Mouse (Mus musculus) liver, adult 2 months (tissue): ENCODE measurements at regions not wholly inside any gene's neighbourhood (a gene's known extent, or its start where the extent isn't known, plus 50 kb on each side); places are given as distances from the start of the nearest gene placed in this dataset.

Experiments used
- DNase-seq: peaks from one replicate; pipeline ENCODE4 v3.0.0-alpha.2; 2011; ENCODE audit warnings: low read depth, low spot score; ENCODE audit errors: extremely low read depth
- H3K27ac ChIP-seq: fragments of 200-500 bp; replicated peaks from 2 replicates; pipeline ENCODE4 v1.5.1; 2012; ENCODE audit warnings: low read depth, mild to moderate bottlenecking, control low read depth, inconsistent platforms, low read length; ENCODE audit not compliant: insufficient read depth
- H3K27me3 ChIP-seq: fragments of 200-500 bp; 2 replicates; pipeline ENCODE4 v1.6.1; 2012; ENCODE audit warnings: mild to moderate bottlenecking, moderate library complexity, low read length, inconsistent platforms; ENCODE audit not compliant: control insufficient read depth, insufficient read depth
- H3K36me3 ChIP-seq: fragments of 200-500 bp; 2 replicates; pipeline ENCODE4 v1.6.1; 2012; ENCODE audit warnings: low read length, inconsistent platforms; ENCODE audit not compliant: control insufficient read depth, insufficient read depth
- H3K4me1 ChIP-seq: fragments of 200-500 bp; 2 replicates; pipeline ENCODE4 v1.6.1; 2011; ENCODE audit warnings: low read length; ENCODE audit not compliant: control insufficient read depth, insufficient read depth
- H3K4me3 ChIP-seq: fragments of 200-500 bp; 2 replicates; pipeline ENCODE4 v1.5.1; 2011; ENCODE audit warnings: low read depth, mild to moderate bottlenecking, control low read depth, low read length, moderate library complexity; ENCODE audit not compliant: insufficient read depth
- H3K79me2 ChIP-seq: fragments of 200-500 bp; 2 replicates; pipeline ENCODE4 v1.6.1; 2012; ENCODE audit warnings: inconsistent platforms, mild to moderate bottlenecking, low read length, moderate library complexity; ENCODE audit not compliant: control insufficient read depth, insufficient read depth
- H3K9ac ChIP-seq: fragments of 200-500 bp; 2 replicates; pipeline ENCODE4 v1.6.1; 2012; ENCODE audit warnings: low read depth, mild to moderate bottlenecking, control low read depth, inconsistent platforms, low read length
- CTCF ChIP-seq: fragments of 200-500 bp; IDR thresholded peaks from 2 replicates; pipeline ENCODE4 v1.5.1; 2011; ENCODE audit warnings: low read depth, low read length, control low read depth
- POLR2A ChIP-seq: fragments of 200-500 bp; IDR thresholded peaks from 2 replicates; pipeline ENCODE4 v1.6.1; 2011; ENCODE audit warnings: low read length, control low read depth; ENCODE audit not compliant: insufficient read depth; ENCODE audit errors: extremely low read depth
- WGBS: fragments of 180-500 bp; shearing (Covaris S2); methylation state at CpG from one replicate; pipeline ENCODE4 v1.1.7; 2018; 5-methylcytosine and 5-hydroxymethylcytosine counted together

DNA sequence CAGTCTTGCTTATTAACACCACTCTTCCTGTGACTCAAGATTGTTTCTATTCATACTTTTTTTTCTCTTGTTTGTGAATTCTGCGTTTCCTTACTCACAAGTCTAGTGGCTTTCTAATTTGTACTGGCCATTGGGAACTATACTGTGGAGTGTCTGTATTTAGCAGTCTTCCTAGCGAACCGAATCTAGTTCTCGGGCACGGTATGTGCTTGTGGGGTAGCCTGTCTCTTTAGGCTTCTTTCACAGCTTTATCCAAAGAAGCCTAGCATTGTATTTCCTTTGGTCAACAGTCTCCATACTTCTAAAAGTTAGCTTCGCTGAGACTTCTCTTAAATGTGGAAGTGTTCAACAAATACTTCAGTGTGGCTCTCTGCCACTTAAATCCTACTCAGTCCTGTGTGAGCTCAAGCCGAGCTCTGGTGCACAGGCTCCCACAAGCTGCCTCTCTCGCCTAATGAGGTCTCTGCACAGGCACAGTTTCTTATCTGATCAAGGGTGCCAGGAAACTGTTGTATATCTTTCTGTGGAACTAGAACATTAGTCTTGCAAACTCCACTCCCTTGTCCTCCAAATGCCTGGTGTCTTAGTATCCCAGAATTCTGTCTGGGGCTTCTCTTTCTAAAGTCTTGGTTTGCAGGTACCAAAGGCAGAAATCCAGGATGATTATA, 171.9 kb upstream of the Slco3a1 start:
- H3K36me3 ChIP-seq: no peaks in the 10 kb centered on the region
- H3K9ac ChIP-seq: no peak overlapping the region
- no peak overlapping the region for H3K4me3 ChIP-seq
- no peaks in the 10 kb centered on the region for H3K79me2 ChIP-seq
- no peak for TF ChIP-seq POLR2A
- TF ChIP-seq CTCF: no peak
- H3K27ac ChIP-seq: no peak overlapping the region
- no peaks in the 10 kb centered on the region for H3K27me3 ChIP-seq
- H3K4me1 ChIP-seq: no peaks in the 10 kb centered on the region
- DNase-seq: no peak
- WGBS: 73% methylated on average over 8 of the region's 8 CpGs

DNA sequence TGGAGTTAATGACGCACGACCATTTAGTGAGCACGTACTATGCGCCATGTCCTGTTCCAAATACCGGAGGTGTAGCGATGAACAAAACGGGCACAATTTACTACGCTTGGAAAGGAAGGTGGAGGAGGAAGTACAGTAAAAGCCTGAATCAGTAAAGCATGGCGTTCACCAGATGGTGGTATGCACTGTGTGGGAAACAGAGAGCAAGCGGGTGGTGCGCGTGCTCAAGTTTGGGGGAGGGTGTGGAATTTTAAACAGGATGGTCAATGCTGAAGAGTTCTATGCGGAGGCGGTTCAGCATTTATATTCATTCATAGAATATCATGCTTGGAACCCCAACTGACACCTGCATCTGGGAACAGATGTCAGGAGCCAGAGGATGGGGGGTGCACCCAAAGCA, 164.7 kb upstream of the Slco3a1 start:
- WGBS: 94% methylated on average over 14 of the region's 14 CpGs
- Histone ChIP-seq H3K9ac (no peak overlapping the region), H3K27me3 (no peaks in the 10 kb centered on the region), H3K36me3 (no peaks in the 10 kb centered on the region), H3K27ac (no peak overlapping the region), H3K79me2 (no peaks in the 10 kb centered on the region), H3K4me3 (no peak overlapping the region), H3K4me1 (no peaks in the 10 kb centered on the region)
- DNase-seq: no peak
- TF ChIP-seq CTCF: no peak
- no peak for TF ChIP-seq POLR2A

DNA sequence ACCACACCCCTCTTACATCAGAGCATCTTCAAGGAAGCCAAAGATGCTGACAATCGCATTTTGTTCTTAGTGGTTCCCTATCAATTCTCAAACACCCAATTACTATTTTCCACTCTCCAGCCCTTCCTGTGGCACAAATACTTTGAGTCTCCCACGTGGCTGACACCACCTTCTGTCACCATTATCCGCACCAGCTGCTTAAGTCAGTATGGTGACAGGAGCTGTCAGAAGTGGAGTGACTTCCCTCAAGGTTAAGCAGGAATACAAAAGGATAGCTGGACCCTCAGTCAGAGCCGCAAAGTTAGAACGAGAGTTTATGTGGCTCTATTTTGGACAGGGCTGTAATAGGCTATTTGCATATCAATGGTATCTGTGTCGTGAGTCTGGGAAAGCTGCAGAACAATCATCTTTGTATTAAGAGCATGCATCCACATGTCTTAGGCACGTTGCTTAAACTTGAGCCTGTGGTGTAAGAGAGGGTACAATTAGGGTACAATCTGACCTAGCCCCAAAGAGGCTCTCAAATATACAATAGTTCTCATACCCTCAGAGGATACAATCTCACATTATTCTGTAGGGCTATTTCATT, 155.5 kb upstream of the Slco3a1 start:
- Histone ChIP-seq H3K4me3 (no peak overlapping the region), H3K4me1 (no peaks in the 10 kb centered on the region), H3K79me2 (no peaks in the 10 kb centered on the region), H3K27ac (no peak overlapping the region), H3K9ac (no peak overlapping the region), H3K36me3 (no peaks in the 10 kb centered on the region), H3K27me3 (no peaks in the 10 kb centered on the region)
- 71% methylated on average over 7 of the region's 7 CpGs for WGBS
- no peak for DNase-seq
- TF ChIP-seq POLR2A (no peak), CTCF (no peak)

DNA sequence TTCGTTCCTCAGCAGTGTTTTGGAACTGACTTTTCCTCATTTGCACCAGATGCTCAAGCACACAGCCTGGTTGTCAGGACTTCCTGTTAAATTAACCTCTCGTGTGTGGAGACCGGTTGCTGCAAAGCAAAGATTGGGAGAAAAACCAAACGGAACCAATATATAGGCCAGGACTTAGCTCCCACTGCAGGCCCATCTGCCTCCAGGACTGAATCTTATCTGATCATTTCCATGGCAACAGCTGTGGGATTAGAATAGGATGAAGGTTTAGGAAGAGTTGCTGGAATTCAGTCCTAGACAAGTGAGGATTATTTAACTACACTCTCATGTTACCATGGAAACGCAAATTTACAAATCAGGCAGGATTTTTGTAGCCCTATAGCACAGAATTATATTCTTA, 154.4 kb upstream of the Slco3a1 start:
- H3K9ac ChIP-seq: no peak overlapping the region
- no peaks in the 10 kb centered on the region for H3K27me3 ChIP-seq
- H3K4me1 ChIP-seq: no peaks in the 10 kb centered on the region
- no peaks in the 10 kb centered on the region for H3K79me2 ChIP-seq
- H3K4me3 ChIP-seq: no peak overlapping the region
- 53% methylated on average over 5 of the region's 5 CpGs for WGBS
- TF ChIP-seq POLR2A (no peak), CTCF (no peak)
- no peak for DNase-seq
- no peak overlapping the region for H3K27ac ChIP-seq
- H3K36me3 ChIP-seq: no peaks in the 10 kb centered on the region

DNA sequence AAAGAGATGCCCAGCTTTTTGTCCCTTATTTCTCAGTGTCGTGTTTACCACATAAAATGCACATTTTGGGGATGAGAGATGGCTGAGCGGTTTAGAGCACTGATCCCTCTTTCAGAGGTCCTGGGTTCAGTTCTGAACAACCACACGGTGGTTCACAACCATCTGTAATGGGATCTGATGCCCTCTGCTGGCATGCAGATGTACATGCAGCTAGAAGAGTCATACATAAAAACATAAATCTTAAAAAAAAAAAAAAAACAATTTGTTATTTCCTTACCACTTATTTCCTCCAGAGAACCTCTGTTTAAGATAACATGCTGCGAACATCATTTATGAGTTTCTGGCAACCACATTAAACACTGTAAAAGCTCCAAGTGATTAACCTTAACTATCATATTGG, 149.0 kb upstream of the Slco3a1 start:
- no peak for TF ChIP-seq POLR2A
- TF ChIP-seq CTCF: no peak; the same call in 1 of the 2 replicates
- 64% methylated on average over 4 of the region's 4 CpGs for whole genome bisulfite sequencing

DNA sequence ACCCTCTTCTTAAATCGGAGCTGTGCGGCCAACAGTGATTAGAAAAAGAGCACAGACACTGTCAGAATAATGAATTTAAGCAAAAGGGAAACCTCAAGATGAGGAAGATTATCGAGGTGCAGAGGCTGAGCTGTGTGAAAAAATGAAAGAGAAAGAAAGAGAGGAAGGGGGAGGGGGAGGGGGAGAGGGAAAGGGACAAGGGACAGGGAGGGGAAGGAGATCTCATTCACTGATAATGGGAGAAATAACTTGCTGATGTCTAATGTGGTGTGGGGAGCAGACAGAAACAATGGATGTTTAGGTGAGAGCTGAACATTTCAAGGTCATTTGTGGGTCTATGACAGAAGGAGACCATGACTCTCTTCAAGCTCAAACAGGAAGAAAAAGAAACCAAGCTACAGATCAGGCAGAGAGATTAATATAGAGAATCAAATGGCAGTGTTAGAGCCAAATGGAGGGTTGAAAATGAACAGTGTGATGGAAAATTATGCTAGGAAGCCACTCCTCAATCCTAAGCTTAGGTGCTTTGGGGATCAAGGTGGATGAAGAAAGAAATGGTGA, 143.3 kb upstream of the Slco3a1 start:
- no peaks in the 10 kb centered on the region for H3K27me3 ChIP-seq
- H3K4me1 ChIP-seq: no peaks in the 10 kb centered on the region; the same call in 1 of the 2 replicates
- no peak overlapping the region for H3K4me3 ChIP-seq
- no peak overlapping the region for H3K9ac ChIP-seq
- no peak for DNase-seq
- H3K27ac ChIP-seq: no peak overlapping the region
- TF ChIP-seq POLR2A: no peak
- no peak for TF ChIP-seq CTCF
- no peaks in the 10 kb centered on the region for H3K36me3 ChIP-seq
- H3K79me2 ChIP-seq: no peaks in the 10 kb centered on the region
- 76% methylated on average over 3 of the region's 3 CpGs for whole genome bisulfite sequencing

More for the DNA sequence above, 149.0 kb upstream of the Slco3a1 start:
- H3K27me3 ChIP-seq: no peaks in the 10 kb centered on the region
- H3K4me3 ChIP-seq: no peak overlapping the region
- no peak for DNase-seq
- H3K79me2 ChIP-seq: no peaks in the 10 kb centered on the region
- no peaks in the 10 kb centered on the region for H3K36me3 ChIP-seq
- H3K9ac ChIP-seq: no peak overlapping the region
- H3K27ac ChIP-seq: no peak overlapping the region
- H3K4me1 ChIP-seq: no peaks in the 10 kb centered on the region
